Mouse (Mus musculus) neural tube, embryonic 15.5 days (tissue): ENCODE results near the gene Map3k15. TPM values are rescaled to one million over a fixed set of nuclear protein-coding genes. Genes with fewer than 3 reads are reported as not detected.

ENCODE experiments used
- polyA plus RNA-seq: library from polyadenylated mRNA; unstranded; fragments of >200 nt; fragmentation: Nextera tagmentation; extraction: Ambion mirVana; gene quantifications from 2 replicates; pipeline ENCODE4 v1.2.1, GENCODE M21; 2015

Map3k15 gene
- polyA plus RNA-seq, 1 experiment from 2014 or later = 0.14 TPM

Other genes starting within 250 kb of the Map3k15 start
- gene Pdha1, start 150.0 kb downstream of the Map3k15 start, polyA plus RNA-seq = 158 and 163 TPM in 2 replicates